Mouse (Mus musculus): ENCODE data around the gene D17H6S53E. TPM values are rescaled to one million over a fixed set of nuclear protein-coding genes. Genes with fewer than 3 reads are reported as not detected.
A peak's percentile ranks its signal among the peaks of the same experiment; 100 is the strongest.

Gene D17H6S53E
- total RNA-seq, 2 experiments from 2014 or later, result 24.6 TPM

DNA sequence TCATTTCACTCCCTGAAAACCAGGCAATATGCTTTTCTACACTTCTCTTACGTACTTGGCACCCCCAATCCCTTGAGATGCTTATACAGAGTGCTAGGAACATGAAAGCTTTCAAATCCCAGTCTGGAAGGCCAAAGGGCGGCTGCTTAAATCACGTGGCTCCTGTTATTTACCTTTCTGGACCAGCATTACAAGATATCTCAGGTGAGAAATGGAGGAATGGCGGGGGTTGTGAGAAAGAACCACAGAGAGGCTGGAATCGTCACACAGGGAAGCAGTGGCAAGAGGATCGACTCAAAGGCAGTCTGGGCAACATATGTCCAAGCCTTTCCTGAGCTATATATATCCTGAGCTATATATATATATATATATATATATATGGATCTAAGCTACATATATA is 595 bp upstream of the D17H6S53E start:
- intact Hi-C loops (cut with DNase I), result no loop called here
- no peak for DNase-seq (ENCODE audit: low spot score in 2 of 2)

DNA sequence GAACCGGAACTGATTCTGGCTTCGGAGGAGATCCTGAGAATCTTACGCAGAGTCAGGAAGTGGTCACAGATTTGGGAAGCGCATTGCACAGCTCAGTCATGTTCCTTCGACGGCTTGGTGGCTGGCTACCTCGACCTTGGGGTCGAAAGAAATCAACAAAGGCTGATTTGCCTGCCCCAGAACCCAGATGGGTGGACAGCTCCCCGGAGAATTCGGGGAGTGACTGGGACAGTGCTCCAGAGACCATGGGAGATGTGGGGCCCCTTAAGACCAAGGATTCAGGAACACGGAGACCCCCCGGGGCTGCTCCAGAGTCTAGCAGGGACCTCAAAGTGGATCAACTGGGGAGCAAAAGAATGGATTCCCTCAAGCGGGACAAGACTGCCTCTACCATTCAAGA is 844 bp downstream of the D17H6S53E start:
- intact Hi-C loops (cut with DNase I), result no loop called here
- no peak for DNase-seq (ENCODE audit: low spot score in 2 of 2)

DNA sequence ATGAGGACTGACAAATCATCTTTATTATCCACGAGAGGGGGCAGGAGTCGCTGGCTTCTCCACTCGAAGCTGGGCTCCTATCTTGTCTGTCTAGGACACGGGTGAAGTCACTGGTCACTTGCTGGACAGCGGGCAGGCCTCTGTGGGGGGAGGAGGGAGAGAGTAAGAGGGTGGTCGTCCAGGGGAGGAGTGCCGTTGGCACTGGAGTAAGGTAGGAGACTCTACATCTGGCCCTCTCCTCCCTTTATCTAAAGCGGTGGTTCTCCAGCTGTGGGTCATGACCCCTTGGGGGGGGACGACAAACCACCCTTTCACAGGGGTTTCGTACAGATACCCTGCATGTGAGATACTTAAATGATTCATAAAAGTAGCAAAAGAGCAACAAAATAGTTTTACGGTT is 2.8 kb downstream of the D17H6S53E start:
- no peak for DNase-seq (ENCODE audit: low spot score in 2 of 2)
- intact Hi-C loops (cut with DNase I), result no loop called here

DNA sequence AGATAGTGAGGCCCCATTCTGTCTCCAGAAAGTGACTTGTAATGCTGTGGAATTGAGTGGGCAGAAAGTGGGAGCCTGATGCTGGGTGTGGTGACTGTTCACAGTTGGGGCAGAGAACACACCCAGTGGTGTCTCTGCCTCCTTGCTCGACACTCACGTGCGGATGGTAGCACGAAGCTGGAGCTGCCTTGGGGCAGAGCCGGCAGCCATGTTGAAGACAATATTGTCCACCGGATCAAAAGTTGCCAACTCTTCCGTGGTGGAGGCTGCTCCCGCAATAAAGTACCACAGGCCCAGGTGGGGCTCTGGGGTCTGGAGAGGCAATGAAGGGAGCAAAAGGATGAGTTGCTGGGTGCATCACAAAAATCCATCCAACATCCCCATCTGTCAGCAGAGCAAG is 4.9 kb downstream of the D17H6S53E start:
- no peak for DNase-seq (ENCODE audit: low spot score in 2 of 2)
- intact Hi-C loops (cut with DNase I), result no loop called here

DNA sequence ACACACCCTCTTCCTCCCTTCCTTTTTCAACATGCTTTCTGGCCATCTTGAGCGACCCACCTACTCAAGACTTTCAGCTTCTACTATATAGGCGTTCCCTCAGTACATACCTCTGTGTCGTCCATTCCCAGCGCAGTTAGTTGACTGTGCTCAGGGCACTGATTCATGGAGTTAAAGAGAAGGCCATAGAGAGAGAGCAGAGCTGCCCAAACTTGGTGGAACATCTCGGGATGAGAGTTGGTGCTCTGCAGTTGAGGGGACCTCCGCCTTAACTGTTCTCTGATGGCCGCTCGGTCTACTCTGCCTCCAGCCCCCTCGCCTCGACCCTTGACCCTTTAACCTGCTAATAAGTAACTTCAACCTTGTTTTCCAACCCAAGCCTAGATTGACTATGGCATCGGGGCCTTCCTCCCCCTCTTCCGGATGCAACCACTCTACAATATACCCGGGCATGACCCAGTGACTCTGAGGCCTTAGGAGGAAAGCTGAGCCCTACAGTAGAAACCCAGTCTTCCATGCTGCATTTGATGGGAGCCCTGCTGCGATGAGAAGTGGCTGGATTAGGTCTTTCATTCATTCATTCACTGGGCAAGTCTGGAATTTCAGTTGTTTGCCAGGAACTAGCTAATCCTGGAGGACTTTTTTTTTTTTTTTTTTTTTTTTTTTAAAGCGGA is 5.5 kb downstream of the D17H6S53E start, which contains the start of gene Apom:
Gene Apom, minus strand, starts transcription at position 551 of the 674 bp plus-strand sequence.
- DNase-seq (ENCODE audit: low spot score in 2 of 2), result no peak
- intact Hi-C loops (cut with DNase I), result no loop called here

DNA sequence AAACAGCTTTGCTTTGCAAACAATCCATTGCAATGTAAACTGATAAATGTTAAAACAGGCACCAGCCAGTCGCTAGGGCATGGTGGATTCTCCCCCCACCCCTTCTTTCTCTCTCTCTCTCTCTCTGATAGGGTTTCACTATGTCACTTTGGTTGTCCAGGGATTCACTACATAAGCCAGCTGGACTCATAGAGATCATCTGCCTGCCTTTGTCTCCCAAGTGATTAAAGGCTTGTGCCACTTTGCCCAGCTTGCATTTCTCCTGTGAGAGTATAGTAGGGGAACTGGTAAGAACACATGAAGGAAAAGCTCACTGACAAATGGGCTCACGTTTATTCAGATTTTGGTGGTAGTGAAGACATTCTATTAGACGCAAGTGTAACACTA is 6.0 kb downstream of the D17H6S53E start:
- intact Hi-C loops (cut with DNase I), result no loop called here
- no peak for DNase-seq (ENCODE audit: low spot score in 2 of 2)

DNA sequence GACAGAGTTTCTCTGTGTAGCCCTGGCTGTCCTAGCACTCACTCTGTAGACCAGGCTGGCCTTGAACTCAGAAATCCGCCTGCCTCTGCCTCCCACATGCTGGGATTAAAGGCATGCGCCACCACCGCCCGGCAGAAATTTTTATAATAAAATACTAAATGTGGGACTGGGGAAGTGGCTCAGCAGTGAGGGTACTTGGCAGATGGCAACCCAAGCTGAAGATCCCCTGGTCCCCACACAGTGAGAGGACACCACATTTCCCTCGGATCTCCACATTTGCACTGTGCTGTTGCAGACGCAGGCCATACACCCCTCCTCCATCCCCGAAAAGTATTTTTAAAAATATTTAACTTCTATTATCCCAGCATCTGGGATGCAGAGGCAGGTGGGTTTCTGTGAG is 7.3 kb downstream of the D17H6S53E start:
- intact Hi-C loops (cut with DNase I), result no loop called here
- no peak for DNase-seq (ENCODE audit: low spot score in 2 of 2)

DNA sequence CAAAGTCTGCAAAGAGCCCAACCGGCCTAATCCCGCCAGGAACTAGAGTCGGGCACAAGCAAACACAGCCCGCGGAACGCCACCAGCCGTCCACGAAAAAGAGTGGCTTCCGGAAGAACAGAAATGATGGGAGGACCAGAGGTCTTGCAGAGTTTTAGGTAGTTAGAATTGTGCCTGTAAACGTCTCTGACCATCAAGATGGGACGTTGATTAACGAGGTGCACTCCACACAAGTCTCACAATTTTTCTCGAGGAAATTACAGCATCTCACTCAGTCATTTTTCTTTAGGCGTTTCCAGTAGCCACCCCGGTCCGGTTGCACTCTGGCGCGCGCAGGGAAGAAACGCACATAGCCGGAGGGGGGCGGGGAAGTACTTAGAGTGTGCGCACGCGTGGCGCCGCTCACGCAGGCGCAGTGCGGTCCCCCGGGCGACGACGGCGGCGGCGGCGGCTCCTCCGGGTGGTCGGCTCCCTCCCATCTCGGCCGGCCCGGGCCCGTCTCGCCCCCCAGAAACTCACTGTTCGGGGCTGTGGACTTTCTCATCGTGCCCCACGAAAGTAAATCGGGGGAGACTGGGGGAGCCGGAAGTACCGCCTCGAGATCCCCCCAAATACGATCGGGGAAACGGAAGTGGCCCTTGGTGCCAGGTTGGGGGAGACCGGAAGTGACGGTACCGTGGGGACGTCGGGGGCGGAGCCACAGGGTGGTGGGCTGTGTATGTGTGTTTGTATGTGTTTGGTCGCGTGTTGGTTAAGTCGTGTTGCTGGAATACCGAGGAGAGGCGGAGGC is 8.8 kb downstream of the D17H6S53E start, which contains the start of gene Bag6:
Gene Bag6, plus strand, starts transcription at position 378 of the 790 bp plus-strand sequence.
- DNase-seq (ENCODE audit: low spot score in 2 of 2), result peak; percentile 94 to 96
- intact Hi-C loops (cut with DNase I), result no loop called here

DNA sequence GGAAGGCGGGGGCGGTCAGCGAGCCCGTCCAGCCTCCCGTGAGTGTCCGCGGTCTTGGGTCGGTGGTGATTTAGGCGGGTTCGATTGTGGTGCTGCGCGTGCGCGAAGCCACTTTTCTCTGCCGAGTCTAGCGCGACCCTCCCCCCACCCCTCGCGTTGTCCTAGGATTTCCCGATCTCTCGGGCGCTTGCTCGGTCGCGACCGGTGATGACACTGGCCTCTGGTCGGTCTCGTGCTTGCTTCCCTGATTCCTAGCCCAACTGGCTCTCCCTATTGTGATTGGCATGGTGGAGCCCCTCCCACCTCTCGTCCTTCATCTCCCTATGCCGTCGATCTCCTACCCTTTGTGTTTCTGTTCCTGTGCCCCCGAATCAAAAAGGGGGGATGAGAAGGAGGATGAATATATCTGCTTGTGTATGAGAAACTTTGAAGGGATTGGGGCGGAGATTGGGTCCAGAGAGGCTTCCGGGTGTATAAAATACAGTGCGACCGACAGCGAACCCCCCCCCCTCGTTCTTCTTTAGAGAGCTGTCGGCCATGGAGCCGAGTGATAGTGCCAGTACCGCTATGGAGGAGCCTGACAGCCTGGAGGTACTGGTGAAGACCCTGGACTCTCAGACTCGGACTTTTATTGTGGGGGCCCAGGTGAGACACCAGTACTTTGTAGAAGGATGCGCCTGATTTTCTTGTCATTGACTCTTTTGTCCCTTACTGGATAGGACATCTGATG is 9.6 kb downstream of the D17H6S53E start:
- peak in 1 of 2 experiments; percentile 89 for DNase-seq (ENCODE audit: low spot score in 2 of 2)
- intact Hi-C loops (cut with DNase I), result no loop called here

DNA sequence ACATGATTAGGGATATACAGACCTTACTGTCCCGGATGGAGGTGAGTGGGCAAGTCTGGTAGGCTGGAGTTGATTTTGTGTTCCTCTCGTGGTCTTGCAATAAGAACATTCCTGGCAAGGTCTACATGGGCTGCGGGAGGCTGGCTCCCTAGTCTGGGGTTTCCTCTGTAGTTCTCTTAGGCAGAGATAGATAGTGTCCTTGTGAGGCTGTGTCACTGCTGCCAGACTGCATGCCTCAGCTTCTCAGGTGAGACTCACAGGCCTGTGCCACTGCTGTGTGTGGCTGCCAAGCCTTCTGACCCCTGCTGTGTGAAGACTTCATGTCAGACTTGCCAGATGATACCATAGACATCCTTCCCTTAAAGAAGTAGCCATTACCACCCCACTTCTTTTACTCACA is 13.1 kb downstream of the D17H6S53E start:
- no peak for DNase-seq (ENCODE audit: low spot score in 2 of 2)
- intact Hi-C loops (cut with DNase I), result no loop called here

DNA sequence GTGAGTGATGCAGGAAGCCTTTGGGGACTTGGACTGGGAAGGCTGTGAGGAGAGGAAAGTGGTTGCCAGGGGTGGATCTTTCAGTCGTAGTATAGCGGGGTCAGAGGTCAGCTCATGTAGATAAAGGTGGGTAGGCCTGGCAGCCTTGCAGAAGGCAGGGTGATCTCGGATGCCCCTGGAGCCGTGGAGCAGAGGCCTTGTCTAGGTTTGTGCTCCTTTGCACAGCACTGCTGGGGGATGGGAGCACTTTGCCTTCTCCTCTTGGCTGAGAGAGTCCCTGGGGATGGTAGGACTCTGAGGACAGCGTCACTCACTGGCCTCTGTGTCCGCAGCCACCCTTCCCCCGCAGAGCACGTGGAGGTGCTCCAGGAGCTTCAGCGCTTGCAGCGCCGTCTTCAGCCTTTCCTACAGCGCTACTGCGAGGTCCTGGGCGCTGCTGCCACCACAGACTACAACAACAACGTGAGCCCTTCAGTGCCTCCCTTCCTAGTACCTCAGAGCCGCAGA is 14.4 kb downstream of the D17H6S53E start:
- intact Hi-C loops (cut with DNase I), result loop anchor here (2.0 kb wide), 1 partner anchor 14 kb away; no protein-coding TSS in a partner anchor
- no peak for DNase-seq (ENCODE audit: low spot score in 2 of 2)

DNA sequence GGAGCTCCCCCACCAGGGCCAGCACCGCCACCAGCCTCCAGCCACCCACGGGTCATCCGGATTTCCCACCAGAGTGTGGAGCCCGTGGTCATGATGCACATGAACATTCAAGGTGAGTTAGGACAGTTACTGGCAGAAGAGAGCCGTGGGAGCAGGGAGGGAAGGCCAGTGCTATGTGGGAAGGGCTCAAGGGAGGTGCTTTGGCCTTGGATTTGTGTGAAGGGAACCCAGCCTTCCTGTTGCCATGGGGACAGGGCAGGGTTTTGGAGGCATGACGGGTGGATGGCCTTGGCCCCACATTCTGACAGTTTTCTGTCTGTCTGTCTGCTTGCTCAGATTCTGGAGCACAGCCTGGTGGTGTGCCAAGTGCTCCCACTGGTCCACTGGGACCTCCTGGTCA is 15.8 kb downstream of the D17H6S53E start:
- intact Hi-C loops (cut with DNase I), result loop anchor here (2.0 kb wide), 1 partner anchor 13 kb away; no protein-coding TSS in a partner anchor
- no peak for DNase-seq (ENCODE audit: low spot score in 2 of 2)

DNA sequence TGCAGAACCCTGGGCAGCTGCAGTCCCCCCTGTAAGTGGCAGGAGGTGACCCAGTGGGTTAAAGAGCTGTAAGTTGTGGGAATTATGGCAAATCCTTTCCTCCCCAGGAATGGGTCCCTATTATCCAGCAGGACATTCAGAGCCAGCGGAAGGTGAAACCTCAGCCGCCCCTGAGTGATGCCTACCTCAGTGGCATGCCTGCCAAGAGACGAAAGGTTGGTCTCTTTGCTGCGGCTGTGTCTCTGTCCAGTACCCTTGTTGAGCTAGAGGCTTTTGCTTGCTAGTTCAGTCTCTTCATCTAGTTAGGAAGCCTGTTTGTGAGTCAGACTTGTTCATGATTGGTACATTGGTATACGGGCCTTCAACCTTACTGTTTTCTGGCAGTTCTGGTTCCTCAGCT is 20.0 kb downstream of the D17H6S53E start:
- intact Hi-C loops (cut with DNase I), result no loop called here
- DNase-seq (ENCODE audit: low spot score in 2 of 2), result no peak

DNA sequence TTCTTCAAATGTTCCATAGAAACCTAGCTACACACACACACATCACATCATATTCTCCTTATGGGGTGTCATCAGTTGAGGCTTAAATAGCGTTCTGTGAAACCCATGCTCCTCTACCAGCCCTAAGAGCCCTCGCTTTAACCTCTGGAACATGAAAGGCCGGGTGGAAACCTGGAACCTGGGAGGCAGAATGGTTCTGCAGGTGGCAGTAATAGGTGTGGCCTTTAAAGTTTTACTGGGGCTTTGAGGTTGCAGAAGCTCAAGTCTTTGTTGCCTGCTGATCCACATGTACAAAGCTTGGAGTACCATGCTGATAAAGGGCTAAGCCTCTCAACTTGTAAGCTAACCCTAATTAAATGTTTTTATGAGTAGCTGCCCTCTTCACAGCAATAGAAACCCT is 21.2 kb downstream of the D17H6S53E start:
- intact Hi-C loops (cut with DNase I), result no loop called here
- DNase-seq (ENCODE audit: low spot score in 2 of 2), result no peak

DNA sequence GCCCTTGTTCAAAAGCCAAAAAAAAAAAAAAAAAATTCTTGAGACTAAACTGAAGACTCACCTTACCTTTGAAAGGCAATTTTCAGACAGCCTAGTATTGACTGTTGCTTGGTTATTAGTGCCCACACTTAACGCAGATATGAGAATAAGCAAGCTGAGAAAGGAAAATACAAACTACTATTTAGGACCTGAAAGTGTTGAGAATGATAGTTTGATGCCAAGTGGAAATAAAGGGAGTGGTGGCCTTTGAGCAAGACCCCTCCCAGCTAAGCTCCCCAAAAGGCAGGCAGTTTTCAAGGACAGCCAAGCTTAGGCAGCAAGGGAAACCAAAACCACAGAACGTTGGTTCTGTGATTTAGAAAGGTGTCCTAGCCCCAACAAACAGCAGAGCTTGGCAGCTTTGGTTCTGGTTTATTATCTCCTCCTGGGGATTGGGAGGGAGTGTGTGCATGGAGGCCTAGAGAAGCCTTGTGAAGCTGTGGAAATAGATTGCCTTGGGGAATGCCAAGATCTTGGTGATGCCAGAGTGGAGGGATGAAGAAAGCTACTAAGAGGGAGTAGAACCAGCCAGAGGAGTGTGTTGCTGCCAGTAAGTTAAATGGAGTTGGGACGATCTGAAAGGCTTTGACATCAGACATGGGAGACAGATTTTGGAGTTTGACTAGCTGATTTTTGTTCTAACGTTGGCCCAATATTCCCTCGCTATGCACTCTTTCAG is 21.9 kb downstream of the D17H6S53E start:
- intact Hi-C loops (cut with DNase I), result no loop called here
- no peak for DNase-seq (ENCODE audit: low spot score in 2 of 2)

DNA sequence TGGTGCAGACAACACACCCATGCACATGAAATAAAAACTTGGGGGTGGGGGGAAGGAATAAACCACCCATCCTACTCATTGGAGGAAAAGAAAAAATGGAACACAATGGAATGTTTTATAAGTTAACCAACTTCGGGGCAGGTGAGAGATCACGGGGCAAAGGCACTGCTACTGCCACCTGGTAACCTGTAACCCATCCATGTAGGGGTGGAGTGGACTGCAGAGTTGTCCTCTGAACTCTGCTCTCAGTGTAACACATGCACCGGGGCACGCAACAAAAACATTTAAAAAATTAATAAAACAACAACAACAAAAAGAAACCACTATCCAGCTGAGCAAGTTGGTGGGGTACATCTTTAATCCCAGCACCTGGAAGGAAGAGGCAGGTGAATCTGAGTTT is 25.9 kb downstream of the D17H6S53E start:
- intact Hi-C loops (cut with DNase I), result no loop called here
- DNase-seq (ENCODE audit: low spot score in 2 of 2), result no peak

DNA sequence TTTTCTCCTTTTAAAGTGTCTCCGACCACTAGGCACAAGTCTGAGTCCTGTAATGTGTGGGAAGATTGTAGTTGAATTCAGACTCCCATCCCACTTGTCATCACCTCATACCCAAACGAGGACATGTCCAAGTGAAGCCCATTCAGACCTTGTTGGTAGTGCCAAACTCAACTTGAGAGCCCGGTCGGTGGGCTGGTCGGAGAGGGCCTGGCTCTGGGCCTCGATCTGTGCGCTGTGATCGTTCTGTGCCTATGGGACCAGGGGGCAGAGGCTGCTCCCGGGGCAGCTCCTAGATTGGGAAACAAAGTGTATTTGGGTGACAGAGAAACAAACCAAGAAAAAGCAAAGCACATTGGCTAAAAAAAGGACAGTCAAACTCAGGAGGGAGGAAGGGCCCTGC is 26.9 kb downstream of the D17H6S53E start:
- DNase-seq (ENCODE audit: low spot score in 2 of 2), result no peak
- intact Hi-C loops (cut with DNase I), result no loop called here

DNA sequence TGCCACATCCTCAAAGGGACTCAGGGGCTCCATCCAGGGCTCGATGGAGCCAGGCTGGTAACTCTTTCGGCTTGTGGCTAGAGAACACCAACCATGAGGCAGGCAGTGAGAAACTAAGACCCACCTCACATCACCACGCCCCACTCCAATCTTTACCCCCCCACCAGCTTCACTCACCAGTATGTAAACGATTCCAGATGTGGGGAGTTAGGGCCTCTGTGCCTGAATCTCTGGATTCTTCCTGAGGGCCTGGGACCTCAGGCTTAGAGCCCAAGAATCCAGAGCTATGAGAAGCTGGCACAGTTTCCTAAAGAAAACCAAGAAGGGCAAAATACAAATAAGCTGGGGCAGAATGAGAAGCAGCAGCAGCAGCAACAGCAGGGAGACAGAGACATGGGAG is 27.8 kb downstream of the D17H6S53E start:
- no peak for DNase-seq (ENCODE audit: low spot score in 2 of 2)
- intact Hi-C loops (cut with DNase I), result loop anchor here (2.0 kb wide), 1 partner anchor 13 kb away; no protein-coding TSS in a partner anchor

DNA sequence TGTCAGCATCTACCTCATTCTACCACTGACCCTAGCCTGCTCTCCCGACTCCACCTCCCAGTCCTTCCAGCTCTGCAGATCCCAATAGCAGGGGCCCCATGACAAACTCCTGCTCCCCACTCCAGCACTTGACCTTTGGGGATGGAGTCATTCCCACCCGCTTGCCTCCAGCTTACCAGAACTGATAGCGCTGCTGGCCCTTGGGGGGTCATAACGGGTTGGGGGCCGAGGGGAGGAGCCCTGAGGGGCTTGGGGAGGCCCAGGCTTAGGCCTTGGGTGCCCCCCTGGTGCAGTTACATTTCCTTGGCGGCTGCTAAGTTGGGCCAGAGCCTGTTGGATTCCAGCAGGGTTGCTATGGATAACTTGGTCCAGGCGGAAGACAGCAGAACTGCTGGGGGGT is 28.4 kb downstream of the D17H6S53E start:
- no peak for DNase-seq (ENCODE audit: low spot score in 2 of 2)
- intact Hi-C loops (cut with DNase I), result loop anchor here (2.0 kb wide), 1 partner anchor 14 kb away; no protein-coding TSS in a partner anchor

Data from left cerebral cortex, postnatal 14 days (tissue).